In the genomic region with DNA sequence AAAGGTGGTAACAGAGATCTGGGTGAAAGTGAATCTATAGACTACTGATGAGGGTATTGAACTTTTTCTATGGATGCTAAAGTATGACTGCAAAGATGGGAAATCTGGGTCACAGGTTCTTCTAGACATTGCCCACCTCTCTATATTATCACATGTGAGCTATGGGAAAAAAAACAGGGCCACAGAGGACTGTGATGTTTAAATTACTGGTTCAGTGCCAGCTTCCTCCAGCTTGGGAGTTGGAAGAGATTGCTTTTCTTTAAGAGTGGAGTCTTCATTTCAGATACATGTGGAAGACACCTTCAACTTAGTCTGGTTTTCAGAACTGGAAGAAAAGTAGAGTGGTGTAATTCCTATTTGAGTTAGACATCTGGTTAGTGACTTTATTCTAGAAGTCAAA, we compare ENCODE assay signal across 39 mouse cellular contexts. TPM values are rescaled to one million over a fixed set of nuclear protein-coding genes. Genes with fewer than 3 reads are reported as not detected.
"Had no signal": no experiment of that assay in that cellular context is flagged by ENCODE, and none has a peak within 500 bp of the region (broad histone marks: within the 10 kb centered on the region; RNA-seq: fewer than 3 reads in every experiment).

A gene (plus strand): TSS at position 301 of the 400 bp plus-strand sequence.

- H3K27ac ChIP-seq: limb, embryonic 10.5 days; limb, embryonic 12.5 days; limb, embryonic 13.5 days; limb, embryonic 15.5 days; liver, embryonic 12.5 days; liver, embryonic 13.5 days; liver, embryonic 14.5 days; liver, embryonic 15.5 days; lung, embryonic 15.5 days; macrophage; midbrain, embryonic 10.5 days; midbrain, embryonic 12.5 days; midbrain, embryonic 13.5 days; midbrain, embryonic 15.5 days; neural tube, embryonic 12.5 days had no signal

- H3K27me3 ChIP-seq: limb, embryonic 12.5 days; limb, embryonic 13.5 days; limb, embryonic 15.5 days; liver, embryonic 12.5 days; liver, embryonic 13.5 days; liver, embryonic 15.5 days; lung, embryonic 15.5 days; megakaryocyte, embryonic 14.5 days; midbrain, embryonic 12.5 days; midbrain, embryonic 13.5 days; midbrain, embryonic 15.5 days; neural tube, embryonic 12.5 days had no signal

- H3K4me1 ChIP-seq: limb, embryonic 10.5 days; limb, embryonic 12.5 days; limb, embryonic 13.5 days; limb, embryonic 15.5 days; liver, embryonic 12.5 days; liver, embryonic 13.5 days; liver, embryonic 15.5 days; lung, embryonic 15.5 days; megakaryocyte, embryonic 14.5 days; midbrain, embryonic 10.5 days; midbrain, embryonic 12.5 days; midbrain, embryonic 13.5 days; midbrain, embryonic 15.5 days; neural tube, embryonic 12.5 days had no signal

- H3K4me2 ChIP-seq: limb, embryonic 12.5 days; limb, embryonic 13.5 days; limb, embryonic 15.5 days; liver, embryonic 11.5 days; liver, embryonic 12.5 days; liver, embryonic 13.5 days; liver, embryonic 15.5 days; lung, embryonic 14.5 days; lung, embryonic 15.5 days; midbrain, embryonic 11.5 days; midbrain, embryonic 12.5 days; midbrain, embryonic 13.5 days; midbrain, embryonic 15.5 days; neural tube, embryonic 12.5 days had no signal

- H3K36me3 ChIP-seq: limb, embryonic 10.5 days; limb, embryonic 12.5 days; limb, embryonic 13.5 days; limb, embryonic 15.5 days; liver, embryonic 12.5 days; liver, embryonic 13.5 days; liver, embryonic 15.5 days; lung, embryonic 15.5 days; midbrain, embryonic 10.5 days; midbrain, embryonic 12.5 days; midbrain, embryonic 13.5 days; midbrain, embryonic 15.5 days; neural tube, embryonic 12.5 days had no signal

- ATAC-seq: liver, embryonic 12.5 days; liver, postnatal 0 days; lung, postnatal 0 days; midbrain, embryonic 13.5 days; midbrain, embryonic 15.5 days; midbrain, embryonic 16.5 days had no signal

- DNase-seq: left cerebral cortex, postnatal 4 days; liver; liver, embryonic 13.5 days; liver, postnatal 0 days; lung, adult 18-20 months; lung, adult 2 months; lung, embryonic 14.5 days; lung, postnatal 10 days; lung, postnatal 14 days; lung, postnatal 36 days; lung, postnatal 4 days; midbrain, embryonic 14.5 days had no signal

- H3K4me3 ChIP-seq: limb, embryonic 10.5 days; limb, embryonic 12.5 days; limb, embryonic 13.5 days; limb, embryonic 15.5 days; liver, embryonic 12.5 days; liver, embryonic 13.5 days; liver, embryonic 15.5 days; lung, embryonic 15.5 days; megakaryocyte, embryonic 14.5 days; midbrain, embryonic 10.5 days; midbrain, embryonic 12.5 days; midbrain, embryonic 13.5 days; midbrain, embryonic 15.5 days; myocyte; neural tube, embryonic 12.5 days had no signal

- H3K9me3 ChIP-seq: limb, embryonic 10.5 days; limb, embryonic 12.5 days; limb, embryonic 13.5 days; limb, embryonic 15.5 days; liver, embryonic 12.5 days; liver, embryonic 13.5 days; liver, embryonic 15.5 days; lung, embryonic 15.5 days; midbrain, embryonic 10.5 days; midbrain, embryonic 12.5 days; midbrain, embryonic 13.5 days; midbrain, embryonic 15.5 days; neural tube, embryonic 12.5 days had no signal

- H3K9ac ChIP-seq: limb, embryonic 12.5 days; limb, embryonic 13.5 days; limb, embryonic 15.5 days; liver, embryonic 12.5 days; liver, embryonic 13.5 days; liver, embryonic 14.5 days; liver, embryonic 15.5 days; liver, postnatal 0 days; lung, embryonic 14.5 days; lung, embryonic 15.5 days; midbrain, embryonic 12.5 days; midbrain, embryonic 13.5 days; midbrain, embryonic 15.5 days; neural tube, embryonic 12.5 days had no signal

RNA-seq across cellular contexts. Expression of the gene that starts here (rescaled TPM):
- polyA plus RNA-seq: limb, embryonic 10.5 days; limb, embryonic 11.5 days; limb, embryonic 12.5 days; limb, embryonic 13.5 days; limb, embryonic 14.5 days; limb, embryonic 15.5 days; liver, adult 2 months; liver, embryonic 11.5 days; liver, embryonic 12.5 days; liver, embryonic 13.5 days; liver, embryonic 14.5 days; liver, embryonic 15.5 days; liver, embryonic 16.5 days; liver, postnatal 0 days; lung, adult 2 months; lung, embryonic 14.5 days; lung, embryonic 15.5 days; lung, embryonic 16.5 days; lung, postnatal 0 days; macrophage; midbrain, embryonic 10.5 days; midbrain, embryonic 11.5 days; midbrain, embryonic 12.5 days; midbrain, embryonic 13.5 days; midbrain, embryonic 14.5 days; midbrain, embryonic 15.5 days; midbrain, embryonic 16.5 days; midbrain, postnatal 0 days; myocyte; neural tube, embryonic 11.5 days; neural tube, embryonic 12.5 days had no signal
